Mouse (Mus musculus) forebrain, embryonic 15.5 days (tissue): ENCODE measurements around the gene Gns. TPM values are rescaled to one million over a fixed set of nuclear protein-coding genes. Genes with fewer than 3 reads are reported as not detected.

ENCODE experiments used
- ATAC-seq: fragments of 200-750 bp; cut with Nextera tagmentation; replicated peaks from 2 replicates; pipeline ENCODE4 v1.8.0; 2017; ENCODE audit warnings: mild to moderate bottlenecking, moderate TSS enrichment, moderate library complexity
- H3K27ac ChIP-seq: fragments of 300-500 bp; sonication (generic); replicated peaks from 2 replicates; pipeline ENCODE4 v1.5.1; 2015; ENCODE audit warnings: mild to moderate bottlenecking, inconsistent platforms
- H3K27me3 ChIP-seq: fragments of 300-500 bp; sonication (generic); 2 replicates; pipeline ENCODE4 v1.6.1; 2015; ENCODE audit warnings: inconsistent platforms
- H3K36me3 ChIP-seq: fragments of 300-500 bp; sonication (generic); 2 replicates; pipeline ENCODE4 v1.6.1; 2015; ENCODE audit warnings: mild to moderate bottlenecking, inconsistent platforms
- H3K4me1 ChIP-seq: fragments of 300-500 bp; sonication (generic); 2 replicates; pipeline ENCODE4 v1.6.1; 2015; ENCODE audit warnings: inconsistent platforms
- H3K4me2 ChIP-seq: fragments of 300-500 bp; sonication (generic); replicated peaks from 2 replicates; pipeline ENCODE4 v1.6.1; 2015; ENCODE audit warnings: mild to moderate bottlenecking, inconsistent platforms
- H3K4me3 ChIP-seq: fragments of 300-500 bp; sonication (generic); 2 replicates; pipeline ENCODE4 v1.5.1; 2015; ENCODE audit warnings: mild to moderate bottlenecking, inconsistent platforms
- H3K9ac ChIP-seq: fragments of 300-500 bp; sonication (generic); replicated peaks from 2 replicates; pipeline ENCODE4 v1.6.1; 2015; ENCODE audit warnings: mild to moderate bottlenecking, inconsistent platforms
- H3K9me3 ChIP-seq: fragments of 300-500 bp; sonication (generic); 2 replicates; pipeline ENCODE4 v1.6.1; 2016; ENCODE audit warnings: inconsistent platforms
- WGBS: fragments of 180-500 bp; shearing (Covaris S2); methylation state at CpG from one replicate; pipeline ENCODE4 v1.1.7; 2015; ENCODE audit warnings: mixed read lengths; 5-methylcytosine and 5-hydroxymethylcytosine counted together
- polyA plus RNA-seq: library from polyadenylated mRNA; unstranded; fragments of >200 nt; fragmentation: Nextera tagmentation; extraction: Ambion mirVana; gene quantifications from 2 replicates; pipeline ENCODE4 v1.2.1, GENCODE M21; 2015

The Gns gene
- polyA plus RNA-seq, 1 experiment from 2014 or later = 34.7 TPM

- Histone ChIP-seq H3K9me3 (no peaks in the 10 kb centered on the region), H3K4me2 (no peak overlapping the region), H3K27ac (no peak overlapping the region), H3K36me3 (no peaks in the 10 kb centered on the region), H3K27me3 (no peaks in the 10 kb centered on the region), H3K9ac (no peak overlapping the region), H3K4me1 (peaks cover 16% of the 10 kb centered on the region; the same call in 1 of the 2 replicates), H3K4me3 (no peak overlapping the region)
- WGBS = 98% methylated on average over 10 of the region's 10 CpGs
- ATAC-seq = no peak
Measured at GRCm38 (mm10) chr10:121342260-121342659, 22.6 kb upstream of the Gns start.

GRCm38 (mm10) chr10:121343867-121344266 lies 21.0 kb upstream of the Gns start:
- Histone ChIP-seq H3K27me3 (peaks cover 2% of the 10 kb centered on the region; the same call in 1 of the 2 replicates), H3K4me1 (peaks cover 16% of the 10 kb centered on the region; the same call in 1 of the 2 replicates), H3K9ac (no peak overlapping the region), H3K9me3 (no peaks in the 10 kb centered on the region), H3K36me3 (no peaks in the 10 kb centered on the region), H3K27ac (no peak overlapping the region), H3K4me2 (no peak overlapping the region), H3K4me3 (no peak overlapping the region)
- 77% methylated on average over 6 of the region's 6 CpGs for WGBS
- no peak for ATAC-seq

- Histone ChIP-seq H3K9ac (no peak overlapping the region), H3K4me1 (peaks cover 17% of the 10 kb centered on the region), H3K9me3 (no peaks in the 10 kb centered on the region), H3K4me2 (no peak overlapping the region), H3K4me3 (no peak overlapping the region), H3K27ac (no peak overlapping the region), H3K36me3 (no peaks in the 10 kb centered on the region), H3K27me3 (peaks cover 31% of the 10 kb centered on the region)
- 63% methylated on average over 5 of the region's 5 CpGs for WGBS
- no peak for ATAC-seq
Measured at GRCm38 (mm10) chr10:121349244-121349643, 15.6 kb upstream of the Gns start.

- Histone ChIP-seq H3K4me3 (peak overlapping the region; percentile 48), H3K4me1 (peaks cover 17% of the 10 kb centered on the region), H3K4me2 (peak overlapping the region; percentile 93), H3K9ac (peak overlapping the region; percentile 43), H3K27ac (no peak overlapping the region), H3K27me3 (peaks cover 31% of the 10 kb centered on the region), H3K36me3 (no peaks in the 10 kb centered on the region), H3K9me3 (no peaks in the 10 kb centered on the region)
- ATAC-seq = 0 out of 2 replicates have a peak, but pooled peaks have one; percentile 32
- WGBS = 1% methylated on average over 34 of the region's 35 CpGs
Measured at GRCm38 (mm10) chr10:121350357-121351065, 14.4 kb upstream of the Gns start.

- under 1% methylated on average over 59 of the region's 61 CpGs for WGBS
- no peak within 1 kb of the TSS for H3K27ac ChIP-seq
- H3K36me3 ChIP-seq = no peaks in the 10 kb centered on the region
- H3K4me3 ChIP-seq = peak within 1 kb of the TSS; percentile 48
- peaks cover 17% of the 10 kb centered on the region for H3K4me1 ChIP-seq
- peak within 1 kb of the TSS; percentile 93 for H3K4me2 ChIP-seq
- no peak for ATAC-seq
- H3K27me3 ChIP-seq = peaks cover 31% of the 10 kb centered on the region
- peak within 1 kb of the TSS; percentile 43 for H3K9ac ChIP-seq
- no peaks in the 10 kb centered on the region for H3K9me3 ChIP-seq
Measured at GRCm38 (mm10) chr10:121351066-121351581, 13.8 kb upstream of the Gns start, which contains the start of gene Tbc1d30. TSS of gene Tbc1d30 (minus strand) at chr10:121351278.

- WGBS = 37% methylated on average over 15 of the region's 15 CpGs
- Histone ChIP-seq H3K27me3 (peaks cover 31% of the 10 kb centered on the region), H3K4me2 (peak overlapping the region; percentile 93)
Measured at GRCm38 (mm10) chr10:121351692-121352290, 13.1 kb upstream of the Gns start.

GRCm38 (mm10) chr10:121360358-121360757 lies 4.5 kb upstream of the Gns start:
- Histone ChIP-seq H3K9ac (no peak overlapping the region), H3K4me3 (no peak overlapping the region)
- ATAC-seq = no peak

More at GRCm38 (mm10) chr10:121351692-121352290, 13.1 kb upstream of the Gns start:
- Histone ChIP-seq H3K4me3 (peak overlapping the region; percentile 48; the same call in 1 of the 2 replicates), H3K27ac (no peak overlapping the region), H3K4me1 (peaks cover 17% of the 10 kb centered on the region), H3K9me3 (no peaks in the 10 kb centered on the region), H3K36me3 (no peaks in the 10 kb centered on the region), H3K9ac (no peak overlapping the region)
- ATAC-seq = no peak

GRCm38 (mm10) chr10:121363201-121363600 lies 1.7 kb upstream of the Gns start:
- Histone ChIP-seq H3K4me2 (no peak overlapping the region), H3K9me3 (no peaks in the 10 kb centered on the region), H3K4me3 (no peak overlapping the region), H3K4me1 (peaks cover 26% of the 10 kb centered on the region), H3K27ac (no peak overlapping the region), H3K36me3 (no peaks in the 10 kb centered on the region), H3K27me3 (no peaks in the 10 kb centered on the region), H3K9ac (no peak overlapping the region)
- 87% methylated on average over 8 of the region's 8 CpGs for WGBS
- ATAC-seq = no peak

More at GRCm38 (mm10) chr10:121360358-121360757, 4.5 kb upstream of the Gns start:
- Histone ChIP-seq H3K36me3 (no peaks in the 10 kb centered on the region), H3K9me3 (no peaks in the 10 kb centered on the region), H3K27me3 (no peaks in the 10 kb centered on the region), H3K4me2 (no peak overlapping the region), H3K4me1 (peaks cover 5% of the 10 kb centered on the region), H3K27ac (no peak overlapping the region)
- WGBS = 86% methylated on average over 2 of the region's 2 CpGs

GRCm38 (mm10) chr10:121364306-121364705 lies 584 bp upstream of the Gns start:
- H3K27ac ChIP-seq = no peak overlapping the region
- peak; percentile 23; the same call in 1 of the 2 replicates for ATAC-seq
- 31% methylated on average over 15 of the region's 15 CpGs for WGBS
- no peaks in the 10 kb centered on the region for H3K36me3 ChIP-seq
- H3K4me1 ChIP-seq = peaks cover 26% of the 10 kb centered on the region
- peak overlapping the region; percentile 87 for H3K9ac ChIP-seq
- H3K9me3 ChIP-seq = no peaks in the 10 kb centered on the region
- peak overlapping the region; percentile 92 for H3K4me3 ChIP-seq
- no peaks in the 10 kb centered on the region for H3K27me3 ChIP-seq
- H3K4me2 ChIP-seq = peak overlapping the region; percentile 63

- no peak for ATAC-seq
- H3K36me3 ChIP-seq = peaks cover 8% of the 10 kb centered on the region; the same call in 1 of the 2 replicates
- peak overlapping the region; percentile 87 for H3K9ac ChIP-seq
- H3K27ac ChIP-seq = no peak overlapping the region
- peak overlapping the region; percentile 92 for H3K4me3 ChIP-seq
- no peaks in the 10 kb centered on the region for H3K9me3 ChIP-seq
- peak overlapping the region; percentile 63 for H3K4me2 ChIP-seq
- H3K27me3 ChIP-seq = no peaks in the 10 kb centered on the region
- peaks cover 26% of the 10 kb centered on the region for H3K4me1 ChIP-seq
- WGBS = 11% methylated on average over 9 of the region's 9 CpGs
Measured at GRCm38 (mm10) chr10:121365781-121366272, 937 bp downstream of the Gns start.

- no peak overlapping the region for H3K27ac ChIP-seq
- H3K9ac ChIP-seq = no peak overlapping the region
- 92% methylated on average over 13 of the region's 13 CpGs for WGBS
- no peaks in the 10 kb centered on the region for H3K27me3 ChIP-seq
- peaks cover 18% of the 10 kb centered on the region; the same call in 1 of the 2 replicates for H3K36me3 ChIP-seq
- no peak for ATAC-seq
- H3K9me3 ChIP-seq = no peaks in the 10 kb centered on the region
- no peak overlapping the region for H3K4me3 ChIP-seq
- H3K4me2 ChIP-seq = no peak overlapping the region
- peaks cover 26% of the 10 kb centered on the region for H3K4me1 ChIP-seq
Measured at GRCm38 (mm10) chr10:121367271-121367670, 2.4 kb downstream of the Gns start.

GRCm38 (mm10) chr10:121367780-121368179 lies 2.9 kb downstream of the Gns start:
- Histone ChIP-seq H3K9ac (no peak overlapping the region), H3K36me3 (peaks cover 18% of the 10 kb centered on the region; the same call in 1 of the 2 replicates), H3K4me3 (no peak overlapping the region), H3K9me3 (no peaks in the 10 kb centered on the region), H3K27ac (no peak overlapping the region), H3K27me3 (no peaks in the 10 kb centered on the region), H3K4me2 (no peak overlapping the region), H3K4me1 (peaks cover 26% of the 10 kb centered on the region)
- WGBS = 88% methylated on average over 9 of the region's 9 CpGs
- no peak for ATAC-seq
